Mouse (Mus musculus): Measurements from ENCODE around the gene Ddost.
A peak's percentile ranks its signal among the peaks of the same experiment; 100 is the strongest.

GRCm38 (mm10) chr4:138311595-138311994 lies 7.1 kb downstream of the Ddost start:
- TF ChIP-seq GATA1 (IDR thresholded peaks at IDR 0.05; ENCODE audit: borderline replicate concordance, low read length): no peak
- peak; percentile 90 for TF ChIP-seq CTCF (IDR thresholded peaks at IDR 0.05; ENCODE audit: low read depth, low read length)
- TF ChIP-seq TAL1 (conservative IDR thresholded peaks at IDR 0.05; ENCODE audit: low read depth, low read length): no peak
